Mouse (Mus musculus): ENCODE data around the gene Senp8.

Senp8 gene

DNA sequence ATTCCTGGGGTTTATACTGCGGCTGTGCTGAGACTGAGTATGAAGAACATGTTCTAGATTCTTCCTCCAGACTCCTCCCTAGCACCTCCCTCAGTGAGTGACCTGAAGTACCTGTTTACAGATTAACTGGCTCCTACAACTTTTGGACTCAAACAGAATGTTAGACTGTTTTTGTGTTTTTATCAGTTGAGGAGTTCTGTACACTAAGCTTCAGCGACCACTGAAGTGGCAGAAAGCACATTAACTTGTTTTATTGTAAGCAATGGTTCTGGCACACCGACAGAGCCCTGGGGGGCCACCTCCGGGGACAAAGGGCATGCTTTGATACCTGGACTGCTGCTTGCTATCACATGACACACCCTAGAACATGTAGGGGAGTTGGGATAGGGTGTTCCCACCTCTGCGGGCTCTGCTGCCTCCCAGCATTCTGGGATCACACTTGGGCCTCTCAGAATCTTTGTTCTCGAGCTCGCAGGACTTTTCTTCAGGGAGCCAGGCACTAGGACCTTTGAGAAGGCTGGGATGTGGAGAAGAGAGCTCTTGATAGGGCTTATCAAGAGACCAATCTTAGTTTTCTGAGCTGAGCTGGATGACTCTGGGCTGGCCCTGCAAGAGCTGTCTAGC is 34.1 kb downstream of the Senp8 start:
- no peak for DNase-seq (ENCODE audit: low spot score)

- no peak for DNase-seq (ENCODE audit: low spot score)
Measured at GRCm38 (mm10) chr9:59709225-59709624, 41.3 kb downstream of the Senp8 start.

GRCm38 (mm10) chr9:59706850-59707825 is 43.4 kb downstream of the Senp8 start:
- DNase-seq (ENCODE audit: low spot score) = no peak

GRCm38 (mm10) chr9:59703099-59703498 is 47.4 kb downstream of the Senp8 start:
- DNase-seq (ENCODE audit: low spot score) = no peak

GRCm38 (mm10) chr9:59701094-59701493 is 49.4 kb downstream of the Senp8 start:
- no peak for DNase-seq (ENCODE audit: low spot score)

DNA sequence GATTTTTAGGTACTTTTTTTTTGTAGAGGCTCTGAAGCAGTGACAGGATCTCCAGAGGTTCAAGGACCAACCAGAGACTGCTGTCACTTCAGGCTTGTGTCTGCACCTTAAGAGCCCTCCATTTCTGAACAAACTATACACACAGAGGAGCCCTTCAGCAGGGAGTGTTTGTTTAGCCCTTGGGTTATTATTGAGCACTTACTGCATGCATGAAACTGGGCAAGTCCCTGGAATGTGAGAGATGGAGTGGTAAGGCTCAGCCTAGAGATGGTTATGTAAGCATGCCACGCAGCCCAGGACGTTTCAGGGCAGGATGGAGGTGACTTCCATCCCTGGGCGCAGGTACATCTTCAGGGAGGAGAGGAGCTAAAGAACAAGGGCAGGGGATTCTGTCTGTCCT is 54.1 kb downstream of the Senp8 start:
- no peak for DNase-seq (ENCODE audit: low spot score)

GRCm38 (mm10) chr9:59695451-59695813 is 55.1 kb downstream of the Senp8 start:
- DNase-seq (ENCODE audit: low spot score) = no peak

GRCm38 (mm10) chr9:59694571-59695450 is 55.7 kb downstream of the Senp8 start:
- DNase-seq (ENCODE audit: low spot score) = no peak

DNA sequence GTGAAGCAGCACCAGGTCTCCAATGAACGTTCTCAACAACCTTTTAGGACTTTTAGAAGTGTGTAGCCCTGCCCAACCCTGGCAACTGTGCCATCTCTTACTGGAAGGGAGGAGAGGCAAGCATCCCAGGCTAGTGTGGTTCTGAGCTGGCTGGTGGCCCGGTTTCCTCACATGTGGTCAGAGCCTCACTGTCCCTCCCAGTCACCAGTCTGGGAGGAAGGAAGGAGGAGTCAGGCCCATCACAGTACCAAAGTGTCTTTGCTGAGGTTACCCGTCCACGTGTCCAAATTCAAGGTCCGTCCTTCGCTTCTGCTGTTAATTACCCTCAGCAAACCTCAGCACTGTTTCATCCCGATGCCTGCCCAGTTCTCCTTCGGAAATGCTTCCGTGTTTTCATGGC is 58.4 kb downstream of the Senp8 start:
- peak; percentile 41 for DNase-seq (ENCODE audit: low spot score)

DNA sequence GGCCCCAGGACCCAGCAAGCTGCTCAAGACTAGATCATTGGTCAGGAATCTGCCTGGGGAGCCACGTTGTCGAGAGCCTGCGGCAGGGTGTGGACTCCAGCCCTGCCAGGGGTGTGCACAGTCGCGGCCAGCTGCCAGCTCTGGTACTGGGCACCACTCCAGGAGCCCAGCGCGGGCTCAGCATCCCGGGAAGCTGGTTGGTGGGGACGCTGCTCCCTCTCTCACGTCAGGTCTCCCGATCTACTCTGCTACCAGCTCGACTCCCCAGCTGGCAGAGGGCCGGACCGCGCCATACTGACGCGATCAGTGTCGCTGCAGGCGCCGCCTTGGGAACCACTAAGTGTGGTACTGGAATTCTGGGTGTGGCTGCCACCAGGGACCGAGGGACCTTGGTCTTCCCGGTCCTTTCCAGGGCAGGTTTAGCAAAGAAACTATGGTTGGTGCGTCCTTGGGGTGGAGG is 58.8 kb downstream of the Senp8 start:
- peak; percentile 76 for DNase-seq (ENCODE audit: low spot score)

DNA sequence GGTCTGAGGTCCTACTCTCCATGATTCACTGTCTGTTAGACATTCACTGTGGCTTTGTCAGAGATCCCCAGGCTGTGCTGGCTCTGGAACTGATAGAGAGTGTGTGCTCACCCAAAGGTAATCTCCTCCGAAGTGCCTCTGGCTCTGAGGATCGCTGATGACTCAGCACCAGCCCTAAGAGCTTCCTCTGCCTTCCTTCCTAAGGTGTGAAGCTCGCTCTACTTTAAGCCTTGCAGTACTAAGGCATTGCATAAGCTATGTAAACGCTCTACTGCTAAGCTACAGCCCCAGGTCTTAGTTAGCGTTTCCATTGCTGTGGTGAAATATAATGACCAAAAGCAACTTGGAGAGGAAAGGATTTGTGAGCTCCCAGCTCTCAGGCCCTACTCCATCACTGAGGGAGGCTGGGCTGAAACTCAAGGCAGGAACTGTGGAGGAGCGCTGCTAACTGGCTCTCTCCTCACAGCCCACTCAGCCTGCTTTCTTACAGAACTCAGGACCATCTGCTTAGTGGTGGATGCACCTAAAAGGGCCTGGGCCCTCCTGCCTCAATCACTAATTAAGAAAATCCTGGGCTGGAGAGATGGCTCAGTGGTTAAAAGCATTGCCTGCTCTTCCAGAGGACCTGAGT is 63.0 kb downstream of the Senp8 start:
- no peak for DNase-seq (ENCODE audit: low spot score)
